Mouse (Mus musculus) testis, adult 2 months (tissue): ENCODE results near the gene Ahnak2. TPM values are rescaled to one million over a fixed set of nuclear protein-coding genes. Genes with fewer than 3 reads are reported as not detected.
A peak's percentile ranks its signal among the peaks of the same experiment; 100 is the strongest.
"Not testable (repeated sequence)": the region's sequence is repeated elsewhere in the genome, so short reads cannot be mapped to it uniquely, and the experiment has no call there.

ENCODE experiments used
- H3K27ac ChIP-seq: fragments of 200-500 bp; 2 replicates; pipeline ENCODE4 v1.5.1; 2012; ENCODE audit warnings: low read depth, low read length; ENCODE audit not compliant: control insufficient read depth, insufficient read depth
- H3K27me3 ChIP-seq: fragments of 200-500 bp; 2 replicates; pipeline ENCODE4 v1.6.1; 2012; ENCODE audit warnings: mild to moderate bottlenecking, low read length, moderate library complexity; ENCODE audit not compliant: control insufficient read depth, insufficient read depth
- H3K36me3 ChIP-seq: fragments of 200-500 bp; 2 replicates; pipeline ENCODE4 v1.6.1; 2012; ENCODE audit warnings: mild to moderate bottlenecking, low read length; ENCODE audit not compliant: control insufficient read depth, insufficient read depth
- H3K4me1 ChIP-seq: fragments of 200-500 bp; 2 replicates; pipeline ENCODE4 v1.6.1; 2012; ENCODE audit warnings: low read length; ENCODE audit not compliant: control insufficient read depth, insufficient read depth
- H3K4me3 ChIP-seq: fragments of 200-500 bp; 2 replicates; pipeline ENCODE4 v1.5.1; 2012; ENCODE audit warnings: low read depth, mild to moderate bottlenecking, low read length, moderate library complexity, mixed read lengths; ENCODE audit not compliant: control insufficient read depth
- CTCF ChIP-seq: fragments of 200-500 bp; IDR thresholded peaks from 2 replicates; pipeline ENCODE4 v1.5.1; 2012; ENCODE audit warnings: low read depth, mild to moderate bottlenecking, inconsistent platforms, low read length, moderate library complexity; ENCODE audit not compliant: control insufficient read depth, insufficient read depth, insufficient replicate concordance
- POLR2A ChIP-seq: fragments of 200-500 bp; IDR thresholded peaks from 2 replicates; pipeline ENCODE4 v1.6.1; 2012; ENCODE audit warnings: low read depth, mild to moderate bottlenecking, inconsistent platforms, low read length, moderate library complexity; ENCODE audit not compliant: control insufficient read depth
- polyA plus RNA-seq: library from polyadenylated mRNA; depleted of rRNA; stranded (reverse); fragments of >200 nt; gene quantifications from 2 replicates; pipeline ENCODE4 v1.2.3, GENCODE M21; 2012

The Ahnak2 gene
- polyA plus RNA-seq, 1 experiment, result 1.2 TPM

GRCm38 (mm10) chr12:112819057-112819662 is 16.7 kb upstream of the Ahnak2 start:
- Histone ChIP-seq H3K27me3 (no peaks in the 10 kb centered on the region), H3K4me1 (peaks cover 4% of the 10 kb centered on the region), H3K4me3 (no peak overlapping the region), H3K27ac (no peak overlapping the region), H3K36me3 (peaks cover 7% of the 10 kb centered on the region)
- TF ChIP-seq POLR2A (no peak), CTCF (no peak)

GRCm38 (mm10) chr12:112816866-112817265 is 14.4 kb upstream of the Ahnak2 start:
- not testable (repeated sequence) for H3K4me1 ChIP-seq, H3K27ac ChIP-seq, H3K27me3 ChIP-seq, H3K4me3 ChIP-seq, H3K36me3 ChIP-seq

GRCm38 (mm10) chr12:112816294-112816693 is 13.8 kb upstream of the Ahnak2 start:
- Histone ChIP-seq H3K36me3 (peaks cover 2% of the 10 kb centered on the region), H3K27me3 (no peaks in the 10 kb centered on the region), H3K4me3 (no peak overlapping the region), H3K4me1 (peaks cover 2% of the 10 kb centered on the region; the same call in 1 of the 2 replicates), H3K27ac (no peak overlapping the region)
- TF ChIP-seq CTCF, result peak; percentile 58; the same call in 1 of the 2 replicates
- TF ChIP-seq POLR2A, result no peak

GRCm38 (mm10) chr12:112814682-112815470 is 12.4 kb upstream of the Ahnak2 start:
- H3K4me3 ChIP-seq, result no peak overlapping the region
- no peak for TF ChIP-seq POLR2A
- no peak for TF ChIP-seq CTCF
- no peaks in the 10 kb centered on the region for H3K4me1 ChIP-seq
- H3K36me3 ChIP-seq, result no peaks in the 10 kb centered on the region
- no peak overlapping the region for H3K27ac ChIP-seq
- H3K27me3 ChIP-seq, result no peaks in the 10 kb centered on the region

GRCm38 (mm10) chr12:112813370-112813769 is 10.9 kb upstream of the Ahnak2 start:
- H3K36me3 ChIP-seq, result no peaks in the 10 kb centered on the region
- H3K4me3 ChIP-seq, result no peak overlapping the region
- peaks cover 8% of the 10 kb centered on the region for H3K4me1 ChIP-seq
- TF ChIP-seq POLR2A (no peak), CTCF (no peak)
- H3K27me3 ChIP-seq, result no peaks in the 10 kb centered on the region
- no peak overlapping the region for H3K27ac ChIP-seq

GRCm38 (mm10) chr12:112810092-112810885 is 7.8 kb upstream of the Ahnak2 start:
- Histone ChIP-seq H3K4me3 (peak overlapping the region; percentile 90), H3K27me3 (no peaks in the 10 kb centered on the region), H3K4me1 (peaks cover 12% of the 10 kb centered on the region), H3K36me3 (no peaks in the 10 kb centered on the region), H3K27ac (no peak overlapping the region)
- TF ChIP-seq CTCF (no peak), POLR2A (no peak)

- TF ChIP-seq POLR2A (no peak), CTCF (no peak)
- no peaks in the 10 kb centered on the region for H3K36me3 ChIP-seq
- peaks cover 12% of the 10 kb centered on the region for H3K4me1 ChIP-seq
- peak overlapping the region; percentile 79; the same call in 1 of the 2 replicates for H3K27ac ChIP-seq
- no peaks in the 10 kb centered on the region for H3K27me3 ChIP-seq
- peak overlapping the region; percentile 90 for H3K4me3 ChIP-seq
These were observed 7.2 kb upstream of the Ahnak2 start for GRCm38 (mm10) chr12:112809641-112810040.
